Mouse (Mus musculus) midbrain, embryonic 13.5 days (tissue): ENCODE measurements at regions not wholly inside any gene's neighbourhood (a gene's known extent, or its start where the extent isn't known, plus 50 kb on each side); places are given as distances from the start of the nearest gene placed in this dataset.

Experiments used
- ATAC-seq: fragments of 200-750 bp; cut with Nextera tagmentation; 2 replicates; pipeline ENCODE4 v1.8.0; 2017; ENCODE audit warnings: mild to moderate bottlenecking, moderate TSS enrichment, moderate library complexity
- H3K27ac ChIP-seq: fragments of 300-500 bp; sonication (generic); 2 replicates; pipeline ENCODE4 v1.5.1; 2015; ENCODE audit warnings: inconsistent platforms, mild to moderate bottlenecking, moderate library complexity
- H3K27me3 ChIP-seq: fragments of 300-500 bp; sonication (generic); 2 replicates; pipeline ENCODE4 v1.6.1; 2015; ENCODE audit warnings: mild to moderate bottlenecking, inconsistent platforms
- H3K36me3 ChIP-seq: fragments of 300-500 bp; sonication (generic); 2 replicates; pipeline ENCODE4 v1.6.1; 2015; ENCODE audit warnings: mild to moderate bottlenecking, inconsistent platforms
- H3K4me1 ChIP-seq: fragments of 300-500 bp; sonication (generic); replicated peaks from 2 replicates; pipeline ENCODE4 v1.6.1; 2015; ENCODE audit warnings: inconsistent platforms
- H3K4me2 ChIP-seq: fragments of 300-500 bp; sonication (generic); replicated peaks from 2 replicates; pipeline ENCODE4 v1.6.1; 2015; ENCODE audit warnings: moderate library complexity, mild to moderate bottlenecking, inconsistent platforms
- H3K4me3 ChIP-seq: fragments of 300-500 bp; sonication (generic); replicated peaks from 2 replicates; pipeline ENCODE4 v1.5.1; 2015; ENCODE audit warnings: mild to moderate bottlenecking, inconsistent platforms
- H3K9ac ChIP-seq: fragments of 300-500 bp; sonication (generic); replicated peaks from 2 replicates; pipeline ENCODE4 v1.6.1; 2015; ENCODE audit warnings: mild to moderate bottlenecking, inconsistent platforms
- H3K9me3 ChIP-seq: fragments of 300-500 bp; sonication (generic); 2 replicates; pipeline ENCODE4 v1.6.1; 2016; ENCODE audit warnings: mild to moderate bottlenecking, inconsistent platforms
- WGBS: fragments of 180-500 bp; shearing (Covaris S2); methylation state at CpG from one replicate; pipeline ENCODE4 v1.1.7; 2015; 5-methylcytosine and 5-hydroxymethylcytosine counted together

GRCm38 (mm10) chr16:51967051-51967845 is 63.8 kb upstream of the Cblb start:
- 92% methylated on average over 6 of the region's 6 CpGs for WGBS
- no peak overlapping the region for H3K4me3 ChIP-seq
- no peaks in the 10 kb centered on the region for H3K4me1 ChIP-seq

More at GRCm38 (mm10) chr16:51967051-51967845, 63.8 kb upstream of the Cblb start:
- Histone ChIP-seq H3K27me3 (no peaks in the 10 kb centered on the region), H3K9ac (no peak overlapping the region), H3K4me2 (no peak overlapping the region), H3K9me3 (no peaks in the 10 kb centered on the region), H3K27ac (no peak overlapping the region), H3K36me3 (no peaks in the 10 kb centered on the region)
- ATAC-seq: no peak
